Mouse (Mus musculus) gastrocnemius, postnatal 4 days (tissue): ENCODE data around the gene 5430427O19Rik. TPM values are rescaled to one million over a fixed set of nuclear protein-coding genes. Genes with fewer than 3 reads are reported as not detected.
A peak's percentile ranks its signal among the peaks of the same experiment; 100 is the strongest.

Source experiments
- DNase-seq, 2 experiments: peaks; one replicate each; pipeline ENCODE4 v3.0.0; 2021 to 2022; ENCODE audit warnings: low spot score in 2 of 2, mixed read lengths in 2 of 2
- long read RNA-seq, 2 experiments: library from polyadenylated mRNA; stranded (forward); transcript quantifications; one replicate each; pipeline ENCODE4 v2.0.0; 2021
- total RNA-seq, 2 experiments: library from RNA; stranded (reverse); gene quantifications; 2 replicates each; pipeline ENCODE4 v1.2.3; 2021

The 5430427O19Rik gene
- under 1 TPM; 0.12 to 0.16 TPM for total RNA-seq
- long read RNA-seq, experiment 1, partial matches to known transcripts, result 0 of 1 reads
- long read RNA-seq, experiment 1, other reads (novel, unspliced or antisense), result 1 of 1 reads
- long read RNA-seq, experiment 2, result 0 reads

DNA sequence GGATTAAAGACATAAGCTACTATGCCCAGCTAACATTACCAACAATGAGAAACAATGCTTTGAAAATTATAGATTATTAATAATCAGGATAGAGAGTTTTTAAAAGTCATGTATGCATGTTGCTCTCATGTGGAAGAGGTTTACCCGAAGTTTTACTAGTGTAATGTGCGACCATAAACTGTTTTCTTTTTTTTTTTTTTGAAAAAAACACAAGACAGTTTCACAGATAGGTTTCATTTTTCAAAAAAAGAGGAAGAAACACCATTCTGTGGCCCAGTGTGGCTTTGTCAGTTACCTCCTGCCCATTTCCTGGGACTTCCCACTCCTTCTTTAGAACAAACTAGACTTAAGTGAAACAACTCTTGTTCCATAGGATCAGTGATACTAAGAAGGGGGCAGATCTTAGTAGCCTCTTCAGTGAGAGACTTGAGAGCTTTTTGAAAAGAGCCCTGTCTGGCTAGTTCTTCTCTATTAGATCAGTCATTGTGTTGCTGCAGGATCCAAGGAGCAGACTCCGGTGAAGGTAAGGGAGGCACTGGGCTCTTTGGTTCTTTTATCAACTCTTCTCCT is at the start of gene 5430427O19Rik:
Gene 5430427O19Rik (plus strand): TSS at position 441 of the 570 bp plus-strand sequence.
- no peak for DNase-seq

DNA sequence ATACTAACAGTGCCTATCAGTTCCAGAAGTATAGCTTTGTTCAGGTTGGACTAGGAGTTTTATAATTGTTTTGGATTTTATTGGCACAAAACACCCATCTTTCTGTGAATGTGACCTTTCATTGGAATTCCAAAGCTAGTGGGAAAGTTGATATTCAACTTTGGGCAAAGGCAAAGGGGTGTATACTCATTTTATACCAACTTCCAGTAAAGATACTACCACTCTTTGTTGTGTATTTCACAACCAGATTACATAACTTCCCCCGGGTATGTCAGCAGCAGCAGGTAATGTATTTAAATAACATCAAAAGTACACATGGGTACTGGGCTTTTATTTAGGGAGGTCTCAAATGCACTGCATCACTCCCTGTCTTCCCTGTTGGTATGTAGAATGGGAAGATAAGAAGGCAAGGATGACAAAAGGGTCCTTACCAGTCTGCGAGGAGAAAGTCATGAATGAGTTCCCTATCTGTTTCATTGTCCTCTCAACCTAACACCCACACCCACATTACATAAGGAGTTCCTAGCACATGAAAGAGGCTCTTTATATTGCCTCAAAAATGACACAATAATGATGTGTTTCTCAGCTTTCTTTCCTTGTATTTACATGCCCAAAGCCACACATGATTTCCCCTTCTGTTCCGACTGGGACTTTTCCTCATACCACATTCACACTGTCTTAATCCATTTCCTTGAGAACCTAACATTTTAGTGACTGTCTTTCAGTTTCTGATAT is 42.3 kb upstream of the 5430427O19Rik start:
- no peak for DNase-seq

DNA sequence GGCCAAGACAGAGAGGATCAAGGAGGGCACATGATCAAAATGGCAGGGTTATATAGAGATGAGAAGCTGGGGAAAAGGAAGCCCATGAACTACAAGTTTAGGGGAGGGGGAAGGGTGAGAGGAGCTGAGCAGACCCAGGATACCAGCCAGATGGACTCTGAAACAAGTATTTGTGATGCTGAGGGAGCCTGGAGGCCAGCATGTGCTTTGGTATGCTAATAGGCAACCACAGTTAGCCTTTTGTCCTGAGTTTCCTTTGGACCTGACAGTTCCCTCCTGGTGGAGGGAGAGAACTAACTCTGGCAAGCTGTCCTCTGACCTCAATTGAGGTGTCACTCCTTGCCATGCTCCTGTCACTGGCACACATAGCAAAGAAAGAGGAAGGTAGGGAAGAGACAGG is 41.2 kb upstream of the 5430427O19Rik start:
- DNase-seq, result no peak

DNA sequence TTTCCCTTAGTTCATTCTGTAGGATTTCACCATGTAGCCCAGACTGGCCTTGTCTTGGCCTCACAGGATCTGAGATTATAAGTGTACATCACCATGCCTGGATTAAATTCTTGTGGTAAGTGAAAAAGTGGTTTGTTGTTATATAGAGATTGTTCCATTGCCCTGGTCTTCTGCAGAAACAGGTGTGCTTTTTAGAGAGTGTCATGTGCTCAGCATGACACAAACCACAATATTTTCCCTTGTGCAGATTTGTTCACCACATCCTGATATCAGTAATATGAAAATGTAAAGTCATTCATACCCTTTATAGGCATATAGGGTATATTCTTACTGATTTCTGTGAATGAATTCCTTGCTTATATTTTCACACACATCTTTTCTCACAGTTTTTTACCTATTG is 31.0 kb upstream of the 5430427O19Rik start:
- no peak for DNase-seq

DNA sequence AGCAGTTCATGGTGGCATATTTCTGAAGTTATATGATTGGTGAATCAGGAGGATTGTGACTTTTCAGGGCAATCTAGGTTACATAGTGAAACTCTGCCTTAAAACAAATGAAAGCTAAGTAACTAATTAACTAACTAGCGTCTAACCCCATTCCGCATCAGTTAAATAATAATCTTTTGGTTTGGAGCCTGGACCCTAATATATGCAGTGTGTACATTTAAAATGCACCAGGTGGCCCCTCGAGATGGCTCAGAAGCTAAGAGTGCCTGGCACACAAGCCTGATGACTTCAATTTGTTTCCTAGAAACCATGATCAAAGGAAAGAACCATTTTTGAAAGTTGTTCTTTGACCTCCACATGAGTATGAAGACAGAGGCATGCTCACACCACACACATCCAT is 14.2 kb upstream of the 5430427O19Rik start:
- no peak for DNase-seq

DNA sequence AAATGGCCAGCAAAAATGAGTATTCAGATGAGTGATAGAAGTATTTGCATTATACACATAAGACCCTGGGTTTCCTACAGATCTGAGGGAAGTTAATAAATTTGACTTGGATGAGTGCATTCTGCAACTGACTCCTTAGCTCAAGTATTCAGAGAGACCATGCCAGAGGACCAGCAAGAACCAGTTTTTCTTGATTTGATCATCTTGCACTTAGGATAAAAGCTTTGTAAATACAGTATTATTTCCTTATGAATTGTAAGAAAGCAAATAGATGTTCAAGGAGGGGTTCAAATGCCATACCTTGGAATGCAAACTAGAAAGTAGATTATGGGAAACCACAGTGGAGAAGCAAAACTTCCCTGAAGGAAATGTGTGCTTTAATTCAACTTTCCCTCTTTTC is 13.0 kb upstream of the 5430427O19Rik start:
- DNase-seq, result no peak

DNA sequence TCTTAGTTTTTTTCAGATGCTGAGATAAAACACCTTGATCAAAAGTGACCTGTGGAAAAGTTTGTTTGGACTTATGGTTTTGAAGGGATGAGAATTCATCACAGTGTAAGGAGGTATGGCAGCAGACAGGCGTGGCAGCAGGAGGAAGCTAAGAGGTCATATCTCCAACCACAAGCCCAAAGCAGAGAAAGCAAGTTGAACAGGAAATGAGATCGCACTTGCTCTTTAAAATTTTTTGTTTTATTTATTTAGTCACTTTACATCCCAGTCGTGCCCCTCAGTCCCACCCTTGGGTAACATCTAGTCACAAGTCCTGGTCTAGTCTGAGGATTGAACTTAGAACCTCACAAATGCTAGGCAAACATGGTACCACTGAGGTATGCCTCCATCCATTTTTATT is 2.1 kb upstream of the 5430427O19Rik start:
- DNase-seq, result no peak

DNA sequence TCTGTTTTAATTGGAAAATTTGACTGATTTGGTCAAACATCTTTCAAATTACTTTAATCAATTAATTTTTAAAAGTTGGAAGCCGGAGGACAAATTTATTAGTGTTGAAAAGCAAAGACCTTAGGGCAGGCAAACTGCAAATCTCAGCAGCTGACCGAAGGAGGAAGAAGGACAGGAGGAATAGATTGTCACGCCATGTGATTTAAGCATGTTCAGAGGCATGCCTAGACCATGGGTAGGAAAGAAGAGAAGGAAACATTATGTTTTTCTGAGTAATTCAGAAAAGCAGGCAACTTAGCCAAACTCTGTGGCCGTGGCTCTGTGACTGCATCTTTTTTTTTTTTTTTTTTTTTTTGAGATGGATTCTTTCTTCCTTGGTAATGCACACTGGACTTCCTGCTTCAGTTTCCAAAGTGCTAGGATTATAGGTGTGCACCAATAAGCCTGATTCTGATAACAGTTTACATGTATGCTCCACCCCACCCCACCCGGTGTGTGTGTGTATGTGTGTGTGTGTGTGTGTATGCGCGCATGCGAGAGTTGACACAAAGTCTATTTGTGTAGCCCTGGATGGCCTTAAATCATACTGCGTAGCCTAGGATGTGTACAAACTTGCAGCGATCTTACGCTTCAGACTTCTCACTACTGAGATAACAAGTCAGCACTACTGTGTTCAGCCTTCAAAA is 1.4 kb downstream of the 5430427O19Rik start:
- DNase-seq, result no peak

DNA sequence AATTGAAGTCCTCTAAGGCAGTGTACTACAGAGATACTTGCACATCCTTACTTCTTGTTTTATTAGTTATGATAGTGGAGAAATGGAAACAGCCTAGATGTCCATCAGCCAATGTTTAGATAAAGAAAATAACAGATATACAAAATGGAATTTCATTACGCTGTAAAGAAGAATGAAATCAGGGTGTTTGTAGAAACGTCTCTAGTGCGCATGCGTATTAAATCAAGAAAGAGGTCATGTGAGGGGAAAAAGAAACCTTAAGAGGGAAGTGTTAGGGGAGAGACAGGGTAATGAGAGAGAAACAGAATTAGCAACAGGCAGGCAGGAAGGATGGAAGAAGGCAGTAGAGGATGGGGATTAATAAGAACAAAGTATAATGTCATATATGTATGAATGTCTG is 4.2 kb downstream of the 5430427O19Rik start:
- no peak for DNase-seq

DNA sequence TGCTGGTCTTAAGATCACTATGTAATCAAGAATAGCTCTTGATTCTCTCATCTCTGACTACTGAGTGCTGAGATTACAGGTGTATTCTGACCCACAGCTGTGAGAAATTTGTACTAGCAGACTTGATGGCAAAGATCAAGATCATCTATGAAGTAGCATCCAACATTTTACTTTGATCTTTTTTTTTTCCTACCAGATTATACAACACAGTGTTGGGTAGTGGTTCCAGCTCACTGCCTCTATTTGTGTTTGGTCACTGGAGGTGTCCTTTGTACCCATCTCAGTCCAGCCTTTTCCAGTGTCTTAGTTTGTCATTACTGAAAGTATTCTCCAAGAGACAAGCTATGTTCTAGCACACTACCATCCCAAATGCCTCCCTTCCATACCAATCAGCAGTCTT is 5.8 kb downstream of the 5430427O19Rik start:
- no peak for DNase-seq

DNA sequence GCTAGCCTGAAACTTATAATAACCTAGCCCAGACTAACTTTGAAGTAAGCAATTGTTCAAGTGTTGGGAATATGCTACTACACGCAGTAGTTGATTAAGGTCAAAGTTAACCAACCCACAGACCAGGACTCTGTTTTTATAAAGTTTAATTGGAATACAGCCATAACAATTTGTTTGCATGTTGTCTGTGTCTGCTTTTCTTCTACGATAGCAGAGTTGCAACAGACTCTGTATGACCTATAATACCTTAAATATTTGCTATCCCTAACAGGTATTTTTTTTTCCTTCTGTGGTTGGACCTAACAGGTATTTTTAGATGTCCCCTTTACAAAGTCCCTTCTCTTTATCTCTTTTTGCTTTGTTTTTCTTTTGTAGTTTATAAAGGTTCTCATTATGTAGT is 7.6 kb downstream of the 5430427O19Rik start:
- DNase-seq, result no peak

DNA sequence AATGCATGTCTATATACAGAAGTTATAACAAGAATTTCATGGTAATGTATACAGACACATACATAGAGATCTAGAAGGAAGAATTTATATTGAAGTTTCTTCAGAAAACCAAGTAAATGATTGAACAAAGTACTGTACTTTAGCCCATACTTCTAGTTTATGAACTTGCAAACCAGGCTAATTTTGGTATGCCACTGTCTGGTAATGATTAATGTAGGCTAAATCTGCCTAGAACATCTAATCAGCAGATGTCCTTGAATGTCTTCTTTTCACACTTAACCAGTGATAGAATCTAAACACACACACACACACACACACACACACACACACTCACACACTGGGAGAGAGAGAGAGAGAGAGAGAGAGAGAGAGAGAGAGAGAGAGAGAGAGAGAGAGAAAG is 8.1 kb downstream of the 5430427O19Rik start:
- DNase-seq, result no peak

DNA sequence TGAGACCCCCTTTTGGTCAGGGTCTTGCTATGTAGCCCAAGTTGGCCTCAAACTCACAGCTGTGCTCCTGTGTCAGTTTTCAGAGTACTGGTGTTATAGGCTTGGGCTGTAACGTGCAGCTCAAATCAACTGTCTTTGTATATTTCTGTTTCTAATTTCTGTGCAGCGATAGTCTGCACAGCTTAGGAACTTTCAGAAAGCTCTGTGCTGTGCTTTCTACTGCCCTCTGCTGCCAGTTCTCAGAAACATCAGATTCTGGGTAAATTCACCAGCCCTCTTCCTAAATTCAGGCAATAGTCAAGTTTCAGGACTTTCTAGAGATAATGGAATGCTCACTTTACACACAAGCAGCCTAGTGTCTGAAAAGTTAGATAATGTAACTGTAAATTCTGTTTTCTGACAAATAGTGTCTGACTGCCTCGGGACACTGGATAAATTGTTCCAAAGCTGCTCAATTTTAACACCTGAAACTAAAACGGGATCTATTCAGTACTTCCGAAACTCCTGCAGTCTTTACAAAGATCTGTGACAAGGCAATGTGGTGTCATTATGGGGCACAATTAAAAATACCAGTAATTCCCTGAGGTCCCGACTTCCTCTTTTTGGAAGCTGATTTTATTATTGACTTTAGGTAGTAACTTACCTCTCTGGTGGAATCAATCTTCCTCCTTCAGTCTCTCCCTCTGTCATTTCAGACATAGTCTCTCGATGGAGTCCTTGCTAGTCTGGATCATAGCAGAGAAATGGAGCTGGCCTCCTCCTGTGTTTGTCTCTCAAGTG is 9.2 kb downstream of the 5430427O19Rik start:
- peak in 1 of 2 experiments; percentile 7 for DNase-seq

DNA sequence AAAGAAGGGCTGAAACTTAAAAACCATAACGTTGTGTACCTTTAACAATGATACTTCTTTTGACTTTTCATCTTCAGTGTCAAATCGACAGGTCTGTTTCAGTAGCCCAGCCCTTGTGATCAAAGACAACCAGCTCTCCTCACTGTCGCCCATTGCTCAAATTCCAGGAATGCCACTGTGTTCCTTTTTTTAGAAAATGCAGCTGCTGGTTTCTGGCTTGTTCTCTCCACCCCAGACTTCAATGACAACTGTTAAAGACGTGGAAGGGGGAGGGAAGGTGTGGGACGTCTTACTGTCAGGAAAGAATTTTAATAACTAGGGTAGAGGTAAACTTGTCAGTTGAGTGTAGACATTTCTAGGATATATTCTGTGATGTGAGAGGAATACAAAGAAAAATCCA is 16.5 kb downstream of the 5430427O19Rik start:
- no peak for DNase-seq

DNA sequence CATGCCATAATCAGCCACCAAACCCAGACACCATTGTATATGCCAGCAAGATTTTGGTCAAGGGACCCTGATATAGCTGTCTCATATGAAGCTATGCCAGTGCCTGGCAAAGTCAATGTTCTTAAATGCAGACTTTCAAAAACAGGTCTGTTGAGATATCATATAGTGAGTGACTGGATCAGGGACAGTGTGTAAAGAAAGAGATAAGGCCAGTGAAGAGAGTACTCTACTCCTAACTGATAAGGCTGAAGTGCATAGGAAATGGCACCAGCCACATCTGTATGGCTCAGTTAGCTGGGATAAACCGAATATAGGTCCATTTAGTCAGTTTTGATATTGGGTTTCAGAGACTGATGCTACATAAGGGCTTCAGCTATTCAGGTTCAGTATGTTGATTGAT is 31.0 kb downstream of the 5430427O19Rik start:
- no peak for DNase-seq

DNA sequence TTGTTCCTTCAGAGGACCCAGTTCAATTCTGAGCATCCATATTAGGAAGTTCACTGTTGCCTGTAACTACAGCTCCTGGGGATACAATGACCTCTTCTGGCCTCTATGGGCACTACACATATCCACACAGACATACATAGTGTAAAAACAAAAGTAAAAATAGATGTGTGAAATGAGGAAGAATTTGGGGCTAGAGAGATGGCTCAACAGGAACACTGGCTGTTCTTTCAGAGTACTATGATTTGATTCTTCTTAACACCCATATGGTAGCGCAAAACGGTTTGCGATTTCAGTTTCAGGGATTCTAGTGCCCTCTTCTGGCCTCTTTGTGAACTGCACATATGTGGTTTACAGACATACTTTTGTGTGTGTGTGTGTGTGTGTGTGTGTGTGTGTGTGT is 48.9 kb downstream of the 5430427O19Rik start:
- peak in 1 of 2 experiments; percentile 6 for DNase-seq

DNA sequence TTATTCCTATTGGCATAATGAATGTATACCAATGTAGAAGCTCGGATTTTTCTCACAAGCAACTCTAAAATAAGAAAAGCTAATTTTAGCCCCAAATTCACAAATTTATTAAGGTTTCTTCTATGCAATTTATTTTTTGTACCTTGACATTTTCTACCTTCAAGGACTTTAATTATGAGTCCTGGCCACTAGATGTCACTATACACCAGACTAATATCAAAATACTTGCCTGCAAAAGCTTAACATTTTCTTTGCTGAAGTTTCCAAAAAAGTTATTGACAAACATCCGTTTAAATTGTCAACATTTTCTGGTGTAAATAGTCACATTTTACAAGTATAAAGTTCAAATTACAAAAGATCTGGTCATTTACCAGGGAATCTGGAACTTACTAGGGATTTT is 62.8 kb downstream of the 5430427O19Rik start:
- no peak for DNase-seq
